Mouse (Mus musculus): ENCODE data around the gene Apbb2.

DNA sequence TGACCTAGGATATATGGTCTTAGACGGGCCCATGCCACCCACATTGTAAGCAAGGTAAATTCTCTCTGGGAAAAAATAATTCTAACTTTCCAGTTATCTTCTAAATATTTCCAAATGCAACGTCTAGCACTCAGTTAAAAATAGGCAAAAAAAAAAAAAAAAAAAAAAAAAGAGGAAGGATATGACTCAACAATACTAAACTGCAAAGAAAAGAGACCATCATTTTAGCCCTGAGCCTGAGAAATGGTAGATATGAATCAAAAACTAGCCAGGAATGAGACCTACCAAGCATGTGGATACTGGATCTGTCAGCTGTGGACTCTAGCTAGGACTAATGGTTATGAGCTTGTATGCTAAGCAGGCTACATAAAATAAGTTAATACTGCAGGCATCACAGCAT is 338.9 kb downstream of the Apbb2 start:
- TF ChIP-seq GATA1 (IDR thresholded peaks at IDR 0.05; ENCODE audit: borderline replicate concordance, low read length) (no peak), FLI1 (IDR thresholded peaks at IDR 0.05; ENCODE audit: low read length) (no peak)
